Mouse (Mus musculus) C2C12 (cell line): Measurements from ENCODE around the gene Sema3b.

Experiments
- CEBPB ChIP-seq: IDR thresholded peaks from one replicate; pipeline ENCODE4 v1.6.1; 2011; ENCODE audit warnings: low read depth, mild to moderate bottlenecking, control low read depth, moderate library complexity
- CTCF ChIP-seq: IDR thresholded peaks from one replicate; pipeline ENCODE4 v1.5.1; 2011; ENCODE audit not compliant: control insufficient read depth, insufficient read depth, insufficient read length
- MYOG ChIP-seq: IDR thresholded peaks from one replicate; pipeline ENCODE4 v1.6.1; 2011; ENCODE audit not compliant: control insufficient read depth, insufficient read length; ENCODE audit errors: extremely low read depth

GRCm38 (mm10) chr9:107599842-107600241 lies 9.2 kb downstream of the Sema3b start:
- TF ChIP-seq CTCF: no peak
- TF ChIP-seq CEBPB: no peak
- TF ChIP-seq MYOG: no peak
